Mouse (Mus musculus): ENCODE data around the gene Catsper4. TPM values are rescaled to one million over a fixed set of nuclear protein-coding genes. Genes with fewer than 3 reads are reported as not detected.

Gene Catsper4
- polyA plus RNA-seq, 1 experiment from 2014 or later = 0.23 TPM

DNA sequence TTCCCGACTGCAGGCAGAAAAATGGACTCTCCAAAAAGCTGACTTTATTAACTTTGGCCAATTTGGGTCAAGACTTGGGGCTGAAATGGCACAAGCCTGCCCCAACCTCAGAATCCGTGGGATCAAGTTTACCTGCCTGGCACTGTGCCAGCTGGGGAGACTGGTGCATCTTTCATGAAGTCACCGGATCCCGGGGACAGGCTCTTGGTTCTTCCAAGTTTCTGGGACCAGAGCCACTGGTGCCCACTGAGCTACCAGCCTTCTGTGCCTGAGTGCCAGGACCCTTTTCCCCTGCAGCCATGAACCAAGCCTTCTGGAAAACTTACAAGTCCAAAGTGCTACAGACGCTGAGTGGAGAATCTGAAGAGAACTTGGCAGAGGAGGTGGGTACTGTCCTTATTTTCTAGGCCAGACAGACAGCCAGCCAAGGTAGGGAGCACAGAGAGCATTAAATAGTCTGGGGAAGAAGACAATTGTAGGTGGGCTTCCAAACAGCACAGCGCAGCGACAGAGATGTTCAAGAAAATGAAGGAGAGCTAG is 19.6 kb upstream of the Catsper4 start, which contains the start of gene Gm30191:
Gm30191 (plus strand) TSS at position 217 of the 540 bp plus-strand sequence.
- H3K9ac ChIP-seq = peak within 1 kb of the TSS; percentile 87
- H3K4me1 ChIP-seq = peaks cover 47% of the 10 kb centered on the region
- ATAC-seq (ENCODE audit: low FRiP score, low read depth) = no peak
- peak within 1 kb of the TSS; percentile 86 for H3K4me3 ChIP-seq
- H3K27me3 ChIP-seq = peaks cover 57% of the 10 kb centered on the region
- peak within 1 kb of the TSS; percentile 90 for H3K4me2 ChIP-seq (replicated peaks)
- H3K9me3 ChIP-seq = no peaks in the 10 kb centered on the region
- 76% methylated on average over 7 of the region's 7 CpGs for WGBS
- 0 out of 2 replicates have a peak, but pooled peaks cover 4% of the 10 kb centered on the region for H3K36me3 ChIP-seq
- no peak within 1 kb of the TSS for H3K27ac ChIP-seq

DNA sequence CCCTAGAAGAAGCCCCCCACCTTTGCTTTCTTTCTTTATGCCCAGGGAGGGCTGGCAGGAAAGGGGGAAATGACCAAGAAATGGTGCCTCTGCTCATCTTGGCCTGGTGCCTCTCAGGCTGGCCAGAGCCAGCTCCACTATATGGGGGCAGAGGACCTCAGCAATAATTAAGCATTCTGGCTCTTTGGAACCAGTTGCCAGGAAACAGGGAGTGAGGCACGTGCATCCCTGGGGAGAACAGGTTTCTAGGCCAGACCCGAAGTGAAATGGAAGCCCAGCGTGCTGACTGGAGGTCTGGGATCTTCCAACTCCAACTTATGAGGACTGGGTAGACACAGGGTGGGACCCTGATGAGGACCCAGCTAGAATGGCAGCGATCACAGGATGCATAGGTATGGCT is 19.1 kb upstream of the Catsper4 start:
- 0 out of 2 replicates have a peak, but pooled peaks cover 4% of the 10 kb centered on the region for H3K36me3 ChIP-seq
- H3K27me3 ChIP-seq = peaks cover 52% of the 10 kb centered on the region
- no peak overlapping the region for H3K27ac ChIP-seq
- no peak overlapping the region for H3K9ac ChIP-seq
- ATAC-seq (ENCODE audit: low FRiP score, low read depth) = no peak
- no peak overlapping the region for H3K4me3 ChIP-seq
- H3K9me3 ChIP-seq = no peaks in the 10 kb centered on the region
- peaks cover 41% of the 10 kb centered on the region for H3K4me1 ChIP-seq
- WGBS = 55% methylated on average over 4 of the region's 4 CpGs
- H3K4me2 ChIP-seq (replicated peaks) = peak overlapping the region; percentile 90; the same call in 1 of the 2 replicates

DNA sequence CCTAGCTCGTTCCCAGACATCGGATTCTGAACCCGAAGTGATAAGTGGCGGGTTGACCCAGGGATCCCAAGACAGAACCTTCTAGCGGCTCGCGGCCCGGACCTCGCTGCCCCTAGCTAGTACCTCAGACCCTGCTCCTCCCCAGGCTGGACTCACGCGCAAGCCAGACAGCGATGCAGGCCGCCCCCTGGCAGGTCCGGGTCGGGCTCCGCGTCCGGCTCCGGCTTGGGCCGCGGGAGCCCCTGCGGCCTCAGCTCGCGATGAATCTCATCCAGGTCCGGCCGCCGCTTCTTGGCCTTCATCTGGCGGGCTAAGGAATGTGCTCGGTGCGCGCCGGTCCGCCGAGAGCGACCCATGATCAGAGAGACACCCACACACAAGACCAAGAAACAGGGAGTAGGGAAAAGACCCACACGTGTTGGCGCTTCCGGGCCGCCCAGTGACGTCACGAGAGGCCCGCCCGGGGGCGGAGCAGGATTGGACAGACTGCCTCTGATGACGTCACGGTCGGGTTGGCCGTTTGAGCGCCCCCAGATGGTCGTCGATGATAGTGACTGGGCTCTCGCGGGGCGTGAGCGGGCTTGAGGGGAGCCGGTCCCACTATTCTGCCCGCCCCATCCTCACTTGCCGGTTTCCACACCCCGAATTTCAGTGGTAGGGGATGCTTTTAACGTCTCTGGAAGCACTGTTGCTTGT is 18.1 kb upstream of the Catsper4 start, which contains the start of gene Zfp593:
Zfp593 (minus strand) TSS at position 445 of the 696 bp plus-strand sequence.
- peak; percentile 78 for ATAC-seq (ENCODE audit: low FRiP score, low read depth)
- H3K4me3 ChIP-seq = peak within 1 kb of the TSS; percentile 86
- peaks cover 32% of the 10 kb centered on the region for H3K4me1 ChIP-seq
- under 1% methylated on average over 60 of the region's 60 CpGs for WGBS
- no peak within 1 kb of the TSS for H3K27ac ChIP-seq
- H3K27me3 ChIP-seq = peaks cover 42% of the 10 kb centered on the region
- H3K9me3 ChIP-seq = no peaks in the 10 kb centered on the region
- peak within 1 kb of the TSS; percentile 90 for H3K4me2 ChIP-seq (replicated peaks)
- H3K36me3 ChIP-seq = 0 out of 2 replicates have a peak, but pooled peaks cover 4% of the 10 kb centered on the region
- H3K9ac ChIP-seq = peak within 1 kb of the TSS; percentile 87

DNA sequence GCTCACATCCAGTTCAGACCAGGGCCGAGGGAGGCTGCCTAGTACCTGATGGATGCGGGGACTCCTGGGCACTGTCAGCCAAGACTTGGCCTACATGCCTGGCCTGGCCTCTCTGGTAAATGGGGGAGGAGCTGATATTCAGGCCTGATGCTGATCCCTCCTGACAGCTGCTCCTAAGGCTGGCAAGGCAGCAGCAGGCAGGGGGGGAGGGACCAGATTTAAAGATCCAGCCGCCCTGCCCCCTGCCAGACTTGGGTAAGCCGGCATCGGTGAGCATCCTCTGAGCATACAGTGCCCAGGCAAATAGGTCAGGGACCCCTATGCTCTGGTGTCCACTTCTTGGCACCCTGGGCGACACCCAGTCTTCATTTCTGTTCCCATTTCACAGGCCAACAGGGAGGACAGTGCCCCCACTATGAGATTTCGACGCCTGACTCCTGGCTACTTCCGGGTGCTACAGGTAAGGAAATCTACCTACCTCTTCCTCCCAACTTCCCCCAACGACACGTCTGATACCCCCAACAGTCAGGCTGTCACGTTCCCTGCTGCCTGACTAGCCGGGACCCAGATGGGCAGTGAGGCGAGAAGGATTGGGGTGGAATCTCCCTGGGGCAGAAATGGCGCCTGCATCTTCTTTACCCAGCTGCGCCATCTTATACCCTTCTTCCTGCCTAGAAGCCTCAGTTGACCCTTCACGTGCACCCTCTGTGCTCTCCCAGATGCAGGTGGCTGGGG is 16.5 kb upstream of the Catsper4 start, which contains the start of gene E130218I03Rik:
E130218I03Rik (plus strand) TSS at position 147 of the 735 bp plus-strand sequence.
- no peaks in the 10 kb centered on the region for H3K9me3 ChIP-seq
- peaks cover 23% of the 10 kb centered on the region for H3K4me1 ChIP-seq
- WGBS = 90% methylated on average over 17 of the region's 17 CpGs
- peak within 1 kb of the TSS; percentile 86 for H3K4me3 ChIP-seq
- H3K4me2 ChIP-seq (replicated peaks) = peak within 1 kb of the TSS; percentile 90
- H3K36me3 ChIP-seq = 0 out of 2 replicates have a peak, but pooled peaks cover 4% of the 10 kb centered on the region
- no peak for ATAC-seq (ENCODE audit: low FRiP score, low read depth)
- H3K27me3 ChIP-seq = peaks cover 36% of the 10 kb centered on the region
- peak within 1 kb of the TSS; percentile 87 for H3K9ac ChIP-seq
- H3K27ac ChIP-seq = no peak within 1 kb of the TSS

DNA sequence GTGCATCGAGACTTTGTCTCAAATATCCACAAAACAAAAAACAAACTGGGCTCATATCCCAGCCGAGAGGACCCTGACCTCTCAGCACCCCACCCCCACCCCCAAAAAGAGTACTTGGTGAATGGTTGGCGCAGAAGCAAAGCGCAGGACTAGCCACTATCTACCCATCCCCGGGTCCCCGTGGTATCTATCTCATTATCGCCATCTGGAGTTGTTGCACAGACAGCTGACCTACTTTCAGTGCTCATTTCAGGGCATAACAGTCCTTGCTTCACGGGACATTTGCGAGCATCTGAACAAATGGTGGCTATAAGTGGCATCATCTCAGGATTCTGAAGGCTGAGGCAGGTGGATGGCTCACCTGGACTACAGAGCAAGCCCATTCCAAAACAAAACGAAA is 11.5 kb upstream of the Catsper4 start:
- H3K4me2 ChIP-seq (replicated peaks) = peak overlapping the region; percentile 56
- no peak overlapping the region for H3K27ac ChIP-seq
- H3K4me3 ChIP-seq = peak overlapping the region; percentile 34; the same call in 1 of the 2 replicates
- peak overlapping the region; percentile 45; the same call in 1 of the 2 replicates for H3K9ac ChIP-seq
- H3K4me1 ChIP-seq = peaks cover 10% of the 10 kb centered on the region
- ATAC-seq (ENCODE audit: low FRiP score, low read depth) = no peak
- 0 out of 2 replicates have a peak, but pooled peaks cover 3% of the 10 kb centered on the region for H3K36me3 ChIP-seq
- 10% methylated on average over 10 of the region's 10 CpGs for WGBS
- H3K27me3 ChIP-seq = peaks cover 45% of the 10 kb centered on the region
- no peaks in the 10 kb centered on the region for H3K9me3 ChIP-seq

DNA sequence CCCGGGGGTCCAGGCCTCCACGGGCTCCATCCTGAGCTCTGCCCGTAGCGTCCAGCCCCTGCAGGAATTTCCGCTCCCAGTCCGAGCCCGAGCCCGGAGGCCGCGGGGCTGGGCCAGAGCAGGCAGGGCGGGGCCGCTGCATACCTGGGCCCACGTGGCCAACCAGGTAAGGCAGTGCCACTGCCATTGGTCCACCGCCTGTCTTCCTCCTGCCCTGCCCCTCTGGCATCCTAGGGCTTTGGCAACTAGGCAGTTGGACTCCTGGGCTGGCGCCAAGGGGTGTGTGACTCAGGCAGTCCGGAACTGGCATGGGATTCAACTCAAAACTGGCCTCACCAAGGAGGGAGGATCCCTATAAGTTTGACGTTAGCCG is 11.1 kb upstream of the Catsper4 start, which contains the start of gene Cnksr1:
Cnksr1 (minus strand) TSS at position 121 of the 373 bp plus-strand sequence.
- 0 out of 2 replicates have a peak, but pooled peaks have one; percentile 32 for ATAC-seq (ENCODE audit: low FRiP score, low read depth)
- no peaks in the 10 kb centered on the region for H3K9me3 ChIP-seq
- H3K27ac ChIP-seq = no peak within 1 kb of the TSS
- H3K36me3 ChIP-seq = no peaks in the 10 kb centered on the region
- H3K9ac ChIP-seq = peak within 1 kb of the TSS; percentile 45
- 2% methylated on average over 18 of the region's 18 CpGs for WGBS
- peak within 1 kb of the TSS; percentile 56 for H3K4me2 ChIP-seq (replicated peaks)
- peaks cover 45% of the 10 kb centered on the region for H3K27me3 ChIP-seq
- H3K4me3 ChIP-seq = peak within 1 kb of the TSS; percentile 34
- peaks cover 10% of the 10 kb centered on the region for H3K4me1 ChIP-seq

DNA sequence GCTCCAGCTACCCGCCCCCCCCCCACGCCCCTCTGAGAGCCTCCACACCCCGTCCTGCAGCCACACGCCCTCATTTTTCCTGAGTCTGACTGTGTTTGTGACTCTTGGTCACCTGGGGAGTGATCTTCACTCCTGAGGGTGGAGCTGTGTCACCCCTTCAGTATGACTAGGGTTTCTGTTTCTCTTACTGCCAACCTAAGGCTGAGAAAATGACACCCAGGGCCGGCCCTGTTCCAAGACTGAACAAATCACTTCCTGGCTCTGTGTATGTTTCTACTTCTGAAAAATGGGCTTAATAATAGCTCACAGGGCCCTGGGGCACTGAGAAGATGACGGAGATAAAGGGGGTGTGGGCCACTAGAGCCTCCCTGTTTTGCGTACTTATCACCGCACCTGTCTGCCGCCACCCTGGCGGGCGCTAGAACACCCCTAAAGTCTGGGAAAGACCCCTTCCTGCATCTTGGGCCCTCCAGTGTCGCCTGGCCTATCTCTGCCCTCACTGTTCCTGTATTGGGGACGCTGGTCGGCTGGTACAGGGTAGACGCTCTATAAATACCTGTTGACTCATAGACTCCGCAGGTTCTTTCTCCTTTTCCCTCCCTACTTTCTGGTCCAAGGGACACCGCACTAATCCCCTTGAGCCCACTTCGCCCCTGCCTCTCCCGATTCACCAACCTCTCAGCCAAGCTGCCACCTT is 10.5 kb upstream of the Catsper4 start:
- no peak for ATAC-seq (ENCODE audit: low FRiP score, low read depth)
- peaks cover 45% of the 10 kb centered on the region for H3K27me3 ChIP-seq
- H3K9ac ChIP-seq = peak overlapping the region; percentile 45
- WGBS = 22% methylated on average over 19 of the region's 19 CpGs
- peak overlapping the region; percentile 34 for H3K4me3 ChIP-seq
- H3K4me1 ChIP-seq = peaks cover 10% of the 10 kb centered on the region
- H3K36me3 ChIP-seq = no peaks in the 10 kb centered on the region
- no peak overlapping the region for H3K27ac ChIP-seq
- no peaks in the 10 kb centered on the region for H3K9me3 ChIP-seq
- H3K4me2 ChIP-seq (replicated peaks) = peak overlapping the region; percentile 56

DNA sequence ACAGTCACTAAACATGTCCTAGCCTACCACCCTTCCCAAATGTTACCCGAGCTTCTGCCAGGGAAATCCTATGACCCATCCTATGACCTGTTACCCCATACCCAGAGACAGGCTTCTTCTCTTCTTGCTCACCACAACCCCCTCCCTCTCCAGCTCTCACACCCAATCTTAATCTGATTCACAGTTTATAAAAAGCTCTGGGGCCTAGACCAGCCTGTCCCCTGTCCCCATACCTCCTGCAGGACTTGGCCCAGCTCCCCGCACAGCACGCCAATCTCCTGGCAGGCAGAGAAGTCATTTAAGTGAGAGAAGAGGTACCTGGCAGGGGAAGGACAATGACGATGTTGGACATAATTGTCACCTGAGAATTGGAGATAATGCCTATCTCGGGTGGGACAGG is 7.7 kb upstream of the Catsper4 start:
- WGBS = 81% methylated on average over 5 of the region's 5 CpGs
- H3K27me3 ChIP-seq = peaks cover 45% of the 10 kb centered on the region
- no peak for ATAC-seq (ENCODE audit: low FRiP score, low read depth)

DNA sequence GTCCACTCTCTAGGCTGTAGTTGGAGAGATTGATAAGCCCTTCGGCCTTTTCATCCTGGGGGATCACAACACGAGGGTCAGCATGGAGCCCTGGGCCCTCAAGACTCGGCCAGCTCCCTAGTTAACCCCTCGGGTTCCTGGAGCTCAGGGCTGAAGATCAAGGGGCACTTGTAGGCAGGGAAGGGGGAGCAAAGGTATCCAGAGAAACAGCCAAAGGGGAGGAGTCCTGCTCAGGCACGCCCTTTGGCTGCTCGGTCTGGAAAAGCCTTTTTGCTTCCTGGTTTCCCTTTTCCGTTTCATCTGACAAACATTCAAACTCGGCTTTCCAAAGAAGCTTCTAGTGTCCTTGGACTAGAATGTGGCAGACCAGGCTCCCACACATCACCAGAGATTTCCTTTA is 3.2 kb upstream of the Catsper4 start:
- Histone ChIP-seq H3K27me3 (0 out of 2 replicates have a peak, but pooled peaks cover 4% of the 10 kb centered on the region), H3K4me3 (no peak overlapping the region), H3K9me3 (no peaks in the 10 kb centered on the region), H3K4me1 (no peaks in the 10 kb centered on the region), H3K9ac (no peak overlapping the region), H3K4me2 (replicated peaks) (no peak overlapping the region), H3K36me3 (no peaks in the 10 kb centered on the region), H3K27ac (no peak overlapping the region)
- no peak for ATAC-seq (ENCODE audit: low FRiP score, low read depth)
- WGBS = 30% methylated on average over 8 of the region's 8 CpGs

More for the DNA sequence above, 7.7 kb upstream of the Catsper4 start:
- peaks cover 10% of the 10 kb centered on the region for H3K4me1 ChIP-seq
- no peaks in the 10 kb centered on the region for H3K36me3 ChIP-seq
- no peak overlapping the region for H3K4me2 ChIP-seq (replicated peaks)
- H3K4me3 ChIP-seq = no peak overlapping the region
- no peak overlapping the region for H3K9ac ChIP-seq
- no peak overlapping the region for H3K27ac ChIP-seq
- no peaks in the 10 kb centered on the region for H3K9me3 ChIP-seq

DNA sequence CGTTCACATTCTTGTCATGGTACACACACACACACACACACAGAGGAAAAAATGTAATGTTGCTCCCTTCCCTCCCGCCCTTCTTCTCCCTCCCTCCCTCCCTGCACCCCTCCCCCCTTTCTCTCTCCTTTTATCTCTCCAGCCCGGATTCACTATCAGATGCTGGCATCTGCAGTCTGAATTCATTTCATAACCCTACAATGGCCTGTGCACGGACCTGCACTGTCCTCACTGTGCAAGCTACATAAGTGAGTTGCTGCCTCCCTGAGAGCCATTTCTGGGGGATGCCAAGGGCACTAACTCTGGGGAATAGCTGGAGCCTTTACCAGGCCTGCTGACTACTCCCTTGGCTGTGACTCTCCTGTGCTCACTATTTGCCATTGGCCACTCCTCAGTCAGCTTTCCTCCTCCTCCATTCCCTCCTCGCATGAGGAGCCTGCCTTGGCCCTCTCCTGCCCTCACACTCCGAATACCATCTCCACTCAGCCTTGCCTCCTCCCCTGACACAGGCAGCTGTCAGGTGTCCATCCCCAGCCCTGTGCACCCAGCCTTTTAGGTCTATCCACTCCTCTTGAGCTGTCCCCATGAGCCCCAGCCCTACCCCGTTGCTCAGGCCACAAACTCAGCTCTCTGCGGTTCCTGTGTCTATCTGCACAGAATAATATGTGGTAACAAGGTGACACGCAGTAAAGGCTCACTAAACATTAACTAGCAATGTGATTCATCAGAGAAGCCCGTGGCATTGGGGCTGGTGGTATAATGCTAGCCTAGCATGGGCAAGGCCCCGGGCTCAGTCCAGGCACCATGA is 4.2 kb downstream of the Catsper4 start:
- Histone ChIP-seq H3K9ac (no peak overlapping the region), H3K9me3 (no peaks in the 10 kb centered on the region), H3K27me3 (no peaks in the 10 kb centered on the region), H3K4me3 (no peak overlapping the region), H3K27ac (no peak overlapping the region), H3K36me3 (no peaks in the 10 kb centered on the region), H3K4me1 (no peaks in the 10 kb centered on the region), H3K4me2 (replicated peaks) (no peak overlapping the region)
- ATAC-seq (ENCODE audit: low FRiP score, low read depth) = no peak
- 63% methylated on average over 11 of the region's 11 CpGs for WGBS

Data from limb, embryonic 13.5 days (tissue).